Mouse (Mus musculus): ENCODE measurements at regions not wholly inside any gene's neighbourhood (a gene's known extent, or its start where the extent isn't known, plus 50 kb on each side); places are given as distances from the start of the nearest gene placed in this dataset.

- DNase-seq: no peak
These were observed 296.0 kb upstream of the Dusp10 start for GRCm38 (mm10) chr1:183717060-183717459.

DNA sequence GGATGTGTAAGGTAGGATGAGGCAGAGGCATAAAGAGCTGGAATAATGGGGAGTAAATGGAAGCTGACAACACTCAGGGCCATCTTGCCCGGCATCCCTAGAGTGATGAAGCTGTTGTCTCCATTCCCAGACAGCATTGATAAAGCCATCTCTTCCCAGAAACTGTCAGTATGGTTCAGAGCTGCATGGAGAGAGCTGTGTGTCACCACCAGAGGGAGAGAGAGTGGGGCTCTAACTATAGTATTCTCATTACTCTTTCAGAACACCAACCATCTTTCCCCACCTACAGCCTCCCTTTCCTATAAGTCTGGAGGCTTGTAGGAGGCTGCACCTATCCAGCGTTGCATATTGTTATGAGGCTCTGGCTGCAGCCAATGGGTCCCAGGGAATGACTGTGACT, 264.0 kb upstream of the Dusp10 start:
- no peak for DNase-seq

DNA sequence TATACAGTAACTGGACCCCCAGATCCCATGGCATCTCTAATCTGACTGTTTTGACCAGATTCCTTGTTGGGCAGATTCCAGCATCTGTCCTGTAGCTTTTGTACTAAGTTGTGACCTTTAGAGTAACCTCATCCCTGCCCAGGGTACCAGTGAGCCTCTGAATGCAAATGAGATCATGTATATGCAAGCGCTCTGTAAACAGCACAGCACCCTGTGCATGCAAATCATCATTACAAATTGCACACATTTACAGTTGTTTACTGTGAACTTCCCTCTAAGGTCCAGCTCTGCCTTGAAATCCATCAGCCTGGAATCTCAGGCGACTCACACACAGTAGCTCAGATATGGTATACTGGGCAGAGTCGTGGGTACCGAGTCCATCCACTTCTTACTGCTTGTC, 258.6 kb upstream of the Dusp10 start:
- DNase-seq: no peak

DNA sequence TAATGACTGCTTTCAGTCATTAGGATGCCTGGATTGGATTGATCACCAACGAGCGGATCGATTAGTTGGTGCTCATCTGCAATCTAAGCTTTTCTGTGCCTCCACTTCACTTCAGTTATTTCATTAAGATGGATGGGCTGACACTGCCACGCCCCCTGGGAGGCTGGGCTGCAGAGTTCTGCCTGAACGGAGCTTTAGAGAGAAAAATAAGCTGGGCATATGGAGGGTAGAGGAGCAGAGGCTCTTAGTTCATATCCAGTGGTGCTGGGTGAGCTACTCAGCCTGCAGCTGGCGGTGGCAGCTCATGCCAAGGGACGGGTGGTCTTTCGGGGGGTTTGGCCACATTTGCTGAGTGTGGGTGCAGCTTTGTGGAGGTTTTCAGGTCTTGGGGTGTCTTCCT, 256.4 kb upstream of the Dusp10 start:
- no peak for DNase-seq

- DNase-seq: no peak
These were observed 249.0 kb upstream of the Dusp10 start for GRCm38 (mm10) chr1:183763864-183764726.

DNA sequence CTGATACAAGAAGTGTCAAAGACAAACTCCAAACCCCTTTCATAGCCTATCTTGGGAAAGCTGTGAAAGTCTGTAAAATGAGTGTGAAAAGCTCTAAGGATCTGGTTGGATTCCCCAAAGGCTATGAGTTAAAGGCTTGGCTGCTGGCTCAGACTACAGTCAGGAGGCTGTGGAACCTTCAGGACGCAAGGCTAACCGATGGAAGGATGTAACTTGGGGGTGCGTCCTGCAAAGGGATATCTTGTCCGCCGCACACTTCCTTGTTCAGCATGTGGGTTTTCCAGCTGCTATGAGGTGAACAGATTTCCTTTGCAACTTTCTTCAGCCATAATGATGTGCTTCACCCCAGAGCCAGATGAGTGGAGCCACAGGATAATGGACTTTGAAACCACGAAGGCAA, 240.3 kb upstream of the Dusp10 start:
- no peak for DNase-seq

DNA sequence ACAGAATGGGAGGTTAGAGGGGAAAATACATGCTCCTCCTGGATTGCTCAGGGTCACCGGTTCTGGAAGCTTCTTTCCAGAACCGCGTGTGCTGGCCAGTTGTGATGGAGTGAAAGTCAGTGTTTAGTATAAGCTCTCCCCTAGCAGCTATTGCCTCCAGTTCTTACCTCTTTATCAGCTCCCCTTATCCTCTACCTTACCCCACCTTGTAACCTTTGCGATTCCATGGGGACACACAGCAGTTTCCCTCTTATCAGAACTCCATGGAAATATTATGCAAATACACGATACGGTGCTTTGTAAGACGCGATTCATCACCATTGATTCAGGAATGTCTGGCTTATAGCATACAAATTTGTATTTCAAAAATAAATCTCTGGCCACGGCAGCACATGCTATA, 232.9 kb upstream of the Dusp10 start:
- no peak for DNase-seq

DNA sequence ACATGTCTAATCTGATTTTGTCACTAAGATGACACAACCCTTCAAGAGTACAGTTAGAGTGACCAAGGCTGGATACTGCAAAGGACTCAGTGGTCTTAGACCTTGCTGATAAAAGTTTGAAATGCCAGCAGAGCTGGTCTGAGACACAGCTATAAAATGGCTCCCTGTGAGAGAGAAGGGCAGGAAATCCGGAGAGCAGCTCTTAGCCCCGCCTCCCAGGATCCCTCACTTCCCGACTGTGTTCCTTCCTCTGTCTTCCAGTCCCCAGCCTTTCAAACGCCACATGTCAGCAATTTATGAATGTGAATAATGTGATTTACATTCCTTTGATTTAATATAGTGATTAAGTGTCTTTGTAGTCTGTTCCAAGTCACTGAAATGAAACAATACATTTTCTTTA, 232.3 kb upstream of the Dusp10 start:
- no peak for DNase-seq

DNA sequence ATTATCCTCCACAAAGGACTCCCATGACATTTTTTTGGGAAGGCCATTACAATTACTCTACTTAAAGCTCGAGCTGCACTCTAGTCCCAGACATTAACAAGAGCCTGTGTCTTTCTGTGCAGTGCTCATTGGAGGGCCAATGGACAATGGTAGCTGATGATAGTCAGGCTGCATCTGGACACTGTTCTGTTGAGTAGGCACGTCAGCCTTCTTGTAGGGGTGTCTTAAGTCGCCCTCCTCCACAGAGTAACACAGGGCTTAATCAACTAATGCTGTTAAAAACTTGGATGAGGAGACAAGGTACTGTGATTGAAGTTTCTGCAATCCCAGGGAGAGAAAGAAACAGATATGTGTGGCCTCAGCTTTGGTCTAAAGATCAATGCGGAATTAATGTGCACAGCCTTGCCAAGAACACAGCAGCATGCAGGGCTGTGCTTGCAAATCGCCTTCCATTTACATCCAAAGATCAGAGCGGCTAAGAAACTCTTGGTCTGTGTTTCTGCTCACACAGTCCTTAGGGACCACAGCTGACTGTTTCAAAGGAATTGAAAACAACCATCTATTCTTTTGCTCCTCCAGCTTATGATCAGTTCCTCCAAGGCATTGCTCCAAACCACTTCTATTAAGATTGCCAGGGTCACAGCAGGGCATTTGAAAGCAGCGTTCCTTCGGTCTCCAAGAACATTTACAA, 229.5 kb upstream of the Dusp10 start:
- DNase-seq: no peak

- DNase-seq: no peak
These were observed 220.8 kb upstream of the Dusp10 start for GRCm38 (mm10) chr1:183792230-183792813.

DNA sequence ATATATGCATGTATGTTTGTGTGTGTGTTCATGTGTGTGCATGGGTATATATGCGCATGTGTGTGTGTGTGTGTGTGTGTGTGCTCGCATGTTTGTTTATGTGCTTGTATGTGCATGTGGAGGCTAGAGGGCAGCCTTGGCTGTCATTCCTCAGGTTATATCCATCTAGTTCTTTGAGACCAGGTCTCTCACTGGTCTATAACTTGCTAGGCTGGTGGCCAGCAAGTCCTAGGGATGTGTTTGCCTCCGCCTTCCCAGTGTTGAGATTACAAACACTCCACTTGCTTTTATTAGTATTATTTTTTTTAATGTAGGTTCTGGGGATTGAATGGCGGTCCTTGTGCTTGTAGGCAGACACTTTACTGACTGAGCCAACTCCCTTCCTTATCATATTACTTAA, 219.8 kb upstream of the Dusp10 start:
- no peak for DNase-seq

DNA sequence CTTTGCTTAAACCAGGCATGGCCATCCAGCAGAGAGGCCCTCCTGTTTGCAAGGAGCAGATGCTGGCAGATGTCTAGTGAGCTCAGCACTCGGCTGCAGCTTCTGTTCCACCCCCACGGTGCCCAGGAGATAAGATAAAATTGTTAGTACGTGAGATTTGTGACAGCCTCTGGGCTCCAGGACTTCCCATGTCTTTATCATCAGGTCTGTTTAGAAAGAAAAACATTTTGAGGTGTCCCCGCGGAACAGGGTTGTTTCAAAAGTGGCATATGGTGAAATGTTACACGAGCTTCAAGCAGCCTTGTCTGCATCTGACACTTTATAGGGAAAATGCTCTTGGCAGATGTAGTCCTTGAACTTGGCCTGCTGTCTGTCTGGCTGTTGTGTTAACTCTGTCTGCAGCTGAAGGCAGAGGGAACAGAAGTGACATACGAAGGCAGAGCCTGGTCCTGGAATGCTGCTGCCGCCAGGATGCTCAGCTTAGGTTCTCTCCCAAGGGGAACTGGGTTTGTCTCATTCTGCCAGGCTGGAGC, 219.1 kb upstream of the Dusp10 start:
- DNase-seq: no peak

DNA sequence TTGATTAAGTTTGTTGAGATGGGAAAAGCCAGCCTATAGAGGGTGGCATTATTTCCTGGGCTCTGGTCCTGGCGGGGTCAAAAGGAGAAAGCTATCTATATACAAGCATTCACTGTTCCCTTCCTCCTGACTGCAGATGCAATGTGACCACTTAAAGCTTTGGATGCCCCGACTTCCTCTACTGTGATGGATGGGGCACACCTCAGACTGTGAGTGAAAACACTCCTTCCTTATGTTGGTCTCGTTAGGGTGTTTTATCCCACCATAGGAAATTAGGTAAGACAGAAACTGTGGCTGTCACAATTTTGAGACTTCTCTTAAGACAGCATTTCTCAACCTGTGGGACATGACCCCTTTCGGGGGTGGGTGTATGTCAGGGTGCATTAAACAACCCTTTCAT, 210.8 kb upstream of the Dusp10 start:
- DNase-seq: no peak

DNA sequence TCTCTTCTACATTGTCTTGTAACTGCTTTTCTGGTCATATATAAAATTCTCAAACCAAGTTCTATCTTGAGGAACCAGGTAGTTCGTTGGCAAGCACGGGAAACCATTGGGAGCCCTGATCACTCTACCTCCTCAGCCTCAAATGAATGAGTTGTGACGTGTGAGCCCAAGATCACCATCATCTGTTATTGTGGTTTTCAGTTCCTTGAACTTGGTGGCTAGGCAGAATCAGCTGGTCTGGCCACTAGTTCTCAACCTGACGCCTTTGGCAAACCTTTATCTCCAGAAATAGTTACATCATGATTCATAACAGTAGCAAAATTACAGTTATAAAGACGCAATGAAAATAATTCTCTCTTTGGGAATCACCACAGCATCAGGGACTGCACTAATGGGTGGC, 209.7 kb upstream of the Dusp10 start:
- no peak for DNase-seq

DNA sequence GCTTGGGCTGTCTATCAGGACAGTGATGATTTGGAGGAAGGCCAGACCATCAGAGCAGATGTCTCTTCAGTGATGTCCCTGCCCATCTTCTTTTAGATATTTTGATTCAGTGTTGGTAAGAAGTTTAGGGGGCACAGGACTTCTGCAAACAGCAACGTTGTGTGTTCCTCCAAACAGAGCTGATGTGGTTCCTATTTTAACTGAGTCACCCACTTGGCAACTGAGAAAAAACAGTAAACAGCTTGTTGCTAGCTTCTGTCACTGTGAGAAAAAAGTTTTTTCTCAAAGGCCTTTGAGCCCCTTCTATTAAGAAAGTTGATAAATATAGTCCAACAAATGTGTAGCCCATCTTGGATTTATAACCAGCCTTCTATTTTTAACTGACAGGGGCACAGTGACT, 209.3 kb upstream of the Dusp10 start:
- no peak for DNase-seq

DNA sequence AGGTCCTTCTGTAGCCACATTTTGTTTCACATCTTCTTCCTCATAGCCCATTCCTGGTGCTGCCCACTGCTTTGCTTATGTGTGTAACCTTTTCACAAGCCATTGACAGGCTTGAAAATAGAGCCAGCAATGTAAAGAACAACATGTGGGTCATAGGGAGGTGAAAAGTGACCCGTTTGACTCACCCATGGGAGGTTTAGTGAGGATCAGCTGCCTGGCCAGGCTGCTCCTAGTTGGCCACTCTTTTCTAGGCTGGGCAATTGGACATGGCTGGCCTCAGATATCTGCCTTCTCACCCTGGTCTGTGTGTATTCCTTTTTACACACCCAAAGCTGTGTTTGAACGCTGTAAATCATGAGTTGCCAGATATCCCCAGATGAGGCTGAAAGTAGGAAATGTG, 208.8 kb upstream of the Dusp10 start:
- DNase-seq: no peak

GRCm38 (mm10) chr1:183806864-183807730, 206.0 kb upstream of the Dusp10 start:
- no peak for DNase-seq

DNA sequence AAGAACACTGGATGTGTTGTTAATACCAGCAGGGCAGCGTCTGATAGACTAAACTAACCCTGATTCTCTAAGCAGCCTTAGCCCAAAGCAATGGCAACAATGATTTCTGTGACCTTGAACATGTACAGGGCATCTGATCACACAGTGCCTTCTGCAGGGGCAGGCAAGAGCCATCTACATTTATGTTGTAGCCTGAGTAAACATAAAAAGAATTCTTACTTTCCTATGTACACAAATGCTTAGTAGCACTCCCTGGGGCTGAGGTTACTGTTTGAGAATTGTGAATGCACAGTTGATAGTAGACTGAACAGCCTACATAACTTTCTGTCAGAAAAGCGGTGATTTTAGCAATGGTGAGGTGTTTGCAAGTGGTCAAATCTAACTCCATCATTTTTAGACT, 204.9 kb upstream of the Dusp10 start:
- no peak for DNase-seq

DNA sequence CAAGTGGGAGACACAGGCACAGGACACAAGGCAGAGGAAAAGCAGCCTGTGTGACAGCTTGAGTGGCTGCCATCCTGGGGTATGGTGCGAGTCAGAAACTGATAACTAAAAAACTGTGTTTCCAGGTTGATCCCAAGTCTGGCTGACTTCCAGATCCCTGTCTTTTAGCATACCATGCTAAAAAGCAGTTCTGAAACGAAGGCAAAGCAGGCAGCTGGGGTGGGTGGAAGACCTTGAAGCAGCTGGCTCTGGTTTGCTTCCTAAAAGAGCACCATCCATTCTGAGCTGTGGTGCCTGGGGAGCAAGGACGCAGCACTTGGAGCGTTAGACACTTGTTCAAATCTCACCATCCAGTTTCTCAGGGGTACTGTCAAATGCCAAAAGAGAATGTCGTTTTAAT, 192.5 kb upstream of the Dusp10 start:
- peak; percentile 8 for DNase-seq

DNA sequence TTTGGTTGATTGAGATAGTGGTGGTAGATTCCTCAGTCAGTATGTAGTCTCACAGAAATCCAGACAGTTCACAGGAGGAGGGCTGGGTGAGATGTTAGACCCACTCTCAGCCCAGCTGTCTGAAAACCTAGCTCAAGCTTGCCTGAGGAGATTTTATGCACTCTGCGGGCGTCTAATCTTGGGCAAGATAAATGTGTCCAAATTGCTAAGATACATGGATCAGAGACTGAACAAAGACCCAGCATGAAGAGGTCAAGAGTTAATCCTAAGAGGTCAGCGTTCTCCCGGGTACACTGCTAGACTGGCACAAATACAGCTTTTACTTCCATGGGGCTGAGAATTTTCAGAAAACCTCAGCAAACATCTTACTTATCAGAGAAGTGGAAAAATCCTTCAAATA, 186.8 kb upstream of the Dusp10 start:
- no peak for DNase-seq

GRCm38 (mm10) chr1:183845135-183845534, 168.0 kb upstream of the Dusp10 start:
- no peak for DNase-seq

- DNase-seq: no peak
These were observed 159.0 kb upstream of the Dusp10 start for GRCm38 (mm10) chr1:183853956-183854613.

Data from adrenal gland, adult 2 months (tissue).